Mouse (Mus musculus): ENCODE measurements around the gene Olfr291.

Olfr291 gene

DNA sequence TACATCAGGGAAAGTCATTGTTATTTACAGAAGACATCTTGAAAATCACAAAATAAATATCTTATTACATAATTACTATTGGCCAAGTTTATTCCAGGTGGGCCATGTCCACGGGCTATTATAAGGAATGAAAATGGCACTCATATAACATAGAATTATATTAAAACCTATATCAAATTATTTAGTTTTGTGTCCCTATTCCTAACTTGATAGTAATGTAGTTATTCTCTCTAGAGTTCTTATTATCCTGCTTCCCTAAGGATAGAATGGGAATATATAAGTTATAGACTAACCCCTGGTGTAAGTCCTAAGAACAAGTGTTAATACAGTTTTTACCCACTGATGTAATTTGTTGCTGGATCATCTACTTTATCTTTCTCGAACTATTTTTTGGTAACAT is at the start of gene Olfr291:
Gene Olfr291, plus strand, starts transcription at position 301 of the 400 bp plus-strand sequence.
- no peak for DNase-seq (ENCODE audit: low spot score in 2 of 2)

DNA sequence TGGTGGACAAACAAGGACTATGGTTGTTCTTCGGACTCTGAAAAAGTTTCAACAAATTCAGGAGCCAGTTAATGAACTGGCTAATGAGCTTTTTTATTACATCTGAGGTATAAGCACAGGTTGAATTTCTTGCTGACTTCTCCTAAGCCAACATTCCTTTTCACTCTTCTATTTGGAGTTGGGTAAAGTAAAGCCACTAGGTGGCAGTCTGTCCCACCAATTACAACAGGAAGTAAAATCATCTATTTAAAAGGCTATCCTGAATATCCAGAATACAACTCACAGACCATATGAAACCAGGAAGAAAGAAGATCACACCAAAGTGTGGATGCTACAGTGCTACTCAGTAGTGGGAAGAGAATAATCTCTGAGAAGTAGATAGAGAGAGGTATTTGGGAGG is 48.1 kb upstream of the Olfr291 start:
- DNase-seq (ENCODE audit: low spot score in 2 of 2): no peak

DNA sequence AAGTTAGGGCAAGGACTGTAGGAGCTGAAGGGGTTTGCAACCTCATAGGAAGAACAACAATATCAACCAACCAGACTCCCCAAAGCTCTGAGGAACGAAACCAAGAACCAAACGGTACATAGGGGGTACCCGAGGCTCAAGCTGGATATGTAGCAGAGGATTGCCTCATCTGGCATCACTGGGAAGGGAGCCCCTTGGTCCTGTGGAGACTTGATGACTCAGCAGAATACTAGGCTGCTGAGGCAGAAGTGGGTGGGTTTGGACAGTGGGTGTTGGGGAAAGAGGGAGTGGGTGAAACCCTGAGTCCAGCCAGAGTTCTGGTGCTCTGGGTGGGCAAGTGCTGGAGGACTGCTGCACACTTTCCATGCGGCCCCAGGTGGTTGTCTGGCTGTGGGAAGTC is 47.2 kb upstream of the Olfr291 start:
- DNase-seq (ENCODE audit: low spot score in 2 of 2): no peak

DNA sequence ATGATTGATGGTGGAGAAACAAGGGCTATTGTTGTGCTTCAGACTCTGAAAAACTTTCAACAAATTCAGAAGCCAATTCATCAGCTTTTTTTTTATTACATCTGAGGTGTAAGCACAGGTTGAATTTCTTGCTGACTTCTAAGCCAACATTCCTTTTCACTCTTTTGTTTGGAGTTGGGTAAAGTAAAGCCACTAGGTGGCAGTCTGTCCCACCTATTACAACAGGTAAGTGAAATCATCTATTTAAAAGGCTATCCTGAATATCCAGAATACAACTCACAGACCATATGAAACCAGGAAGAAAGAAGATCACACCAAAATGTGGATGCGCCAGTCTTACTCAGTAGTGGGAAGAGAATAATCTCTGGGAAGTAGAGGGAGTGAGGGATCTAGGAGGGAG is 31.2 kb downstream of the Olfr291 start:
- no peak for DNase-seq (ENCODE audit: low spot score in 2 of 2)

All from thymus, postnatal 10 days (tissue).